ENCODE assay signal across 8 mouse cellular contexts in the genomic region with DNA sequence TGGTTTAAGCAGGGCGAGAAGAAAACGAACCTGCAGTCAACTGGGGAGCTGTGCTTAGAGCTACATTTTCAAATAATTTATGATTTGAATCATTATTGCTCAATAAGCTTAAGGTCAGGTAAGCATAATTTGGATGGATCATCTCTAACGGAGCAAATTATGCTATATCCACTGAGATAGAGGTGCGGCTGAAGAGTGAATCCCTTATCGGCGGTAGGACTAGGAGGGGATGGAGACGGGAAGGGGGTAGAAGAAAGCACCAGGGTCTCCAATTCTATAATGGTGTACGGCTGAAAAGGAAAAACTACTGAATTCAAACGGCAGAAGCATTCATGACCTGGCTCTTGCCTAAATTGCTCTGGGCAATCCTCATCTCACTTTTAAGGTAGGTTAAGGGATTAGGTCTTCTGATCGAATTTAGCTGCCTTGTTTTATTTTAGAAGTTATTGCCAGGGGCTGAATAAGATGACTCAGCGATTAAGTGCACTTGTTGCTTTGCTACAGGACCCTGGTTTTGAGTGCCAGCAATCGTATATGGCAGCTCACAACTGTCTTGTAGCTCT. TPM values are rescaled to one million over a fixed set of nuclear protein-coding genes. Genes with fewer than 3 reads are reported as not detected.
DNase-seq lines count a peak whose midpoint lies in the region; ATAC-seq and TF ChIP-seq lines count a peak whose summit lies in the region.

No protein-coding gene starts in this region.

- no peaks in the 10 kb centered on the region for H3K9me3 ChIP-seq in liver, embryonic 11.5 days (ENCODE audit: control insufficient read depth, low read length)
- no peaks in the 10 kb centered on the region for H3K9me3 ChIP-seq in stomach, postnatal 0 days (ENCODE audit: control insufficient read depth, low read length)

- peak overlapping the region; percentile 30; the same call in 1 of the 2 replicates for H3K27ac ChIP-seq in spleen, adult 2 months (ENCODE audit: insufficient read depth, low read length)
- H3K27ac ChIP-seq in liver, embryonic 11.5 days (ENCODE audit: low read depth, low read length), result peak overlapping the region; percentile 97
- peak overlapping the region; percentile 90 for H3K27ac ChIP-seq in stomach, postnatal 0 days (replicated peaks)

- no peak for TF ChIP-seq POLR2A in spleen, adult 2 months (IDR thresholded peaks at IDR 0.05; ENCODE audit: low read depth, low read length)

- ATAC-seq in liver, embryonic 11.5 days (replicated peaks; ENCODE audit: low FRiP score), result no peak
- ATAC-seq in stomach, postnatal 0 days (ENCODE audit: low FRiP score, low TSS enrichment), result no peak

- DNase-seq in adrenal gland, adult 2 months, result peak; percentile 28
- no peak for DNase-seq in adrenal gland, postnatal 4 days (ENCODE audit: low spot score in 2 of 2)
- DNase-seq in spleen, adult 2 months (ENCODE audit: low read depth in 1 of 2, low spot score in 2 of 2), result no peak
- no peak for DNase-seq in spleen, postnatal 4 days (ENCODE audit: low spot score in 2 of 2)
- no peak for DNase-seq in liver, embryonic 11.5 days (ENCODE audit: low spot score)
- DNase-seq in stomach, postnatal 0 days (ENCODE audit: low spot score), result no peak
- no peak for DNase-seq in thymus, postnatal 36 days
- DNase-seq in adrenal gland, postnatal 25 days, result no peak

- H3K36me3 ChIP-seq in spleen, adult 2 months (ENCODE audit: control insufficient read depth, insufficient read depth, low read length), result peaks cover 10% of the 10 kb centered on the region
- peaks cover 25% of the 10 kb centered on the region for H3K36me3 ChIP-seq in liver, embryonic 11.5 days (ENCODE audit: control insufficient read depth, insufficient read depth, low read length)
- H3K36me3 ChIP-seq in stomach, postnatal 0 days (ENCODE audit: control insufficient read depth, insufficient read depth, low read length), result peaks cover 18% of the 10 kb centered on the region

- H3K4me1 ChIP-seq in spleen, adult 2 months (ENCODE audit: control insufficient read depth, insufficient read depth, insufficient read length), result peaks cover 8% of the 10 kb centered on the region; the same call in 1 of the 2 replicates
- peaks cover 14% of the 10 kb centered on the region for H3K4me1 ChIP-seq in liver, embryonic 11.5 days (replicated peaks; ENCODE audit: control insufficient read depth, insufficient read depth, low read length)
- H3K4me1 ChIP-seq in stomach, postnatal 0 days (replicated peaks; ENCODE audit: control insufficient read depth, insufficient read depth), result no peaks in the 10 kb centered on the region

- TF ChIP-seq CTCF in spleen, adult 2 months (IDR thresholded peaks at IDR 0.05; ENCODE audit: extremely low read depth, insufficient read depth, insufficient read length, insufficient replicate concordance), result no peak
- TF ChIP-seq CTCF in stomach, postnatal 0 days (IDR thresholded peaks at IDR 0.05; ENCODE audit: low read depth), result no peak

- peak overlapping the region; percentile 78 for H3K4me3 ChIP-seq in spleen, adult 2 months (ENCODE audit: extremely low read depth, insufficient read depth, insufficient read length)
- peak overlapping the region; percentile 73 for H3K4me3 ChIP-seq in liver, embryonic 11.5 days (ENCODE audit: low read depth, low read length)
- peak overlapping the region; percentile 79 for H3K4me3 ChIP-seq in stomach, postnatal 0 days (ENCODE audit: low read depth, low read length)

- no peaks in the 10 kb centered on the region for H3K27me3 ChIP-seq in spleen, adult 2 months (ENCODE audit: control insufficient read depth, insufficient read depth, low read length)
- H3K27me3 ChIP-seq in liver, embryonic 11.5 days (replicated peaks; ENCODE audit: control insufficient read depth, insufficient read depth, low read length), result no peaks in the 10 kb centered on the region
- no peaks in the 10 kb centered on the region for H3K27me3 ChIP-seq in stomach, postnatal 0 days (ENCODE audit: control insufficient read depth, insufficient read depth, low read length)

- H3K9ac ChIP-seq in liver, embryonic 11.5 days (ENCODE audit: low read depth, low read length), result peak overlapping the region; percentile 95
- peak overlapping the region; percentile 61 for H3K9ac ChIP-seq in stomach, postnatal 0 days (ENCODE audit: low read length)

- WGBS in spleen, adult 2 months, result 3% methylated on average over 12 of the region's 12 CpGs
- WGBS in liver, embryonic 11.5 days, result 4% methylated on average over 12 of the region's 12 CpGs
- 4% methylated on average over 12 of the region's 12 CpGs for WGBS in stomach, postnatal 0 days

- TF ChIP-seq EP300 in stomach, postnatal 0 days (optimal IDR thresholded peaks at IDR 0.05), result no peak

- H3K4me2 ChIP-seq in liver, embryonic 11.5 days, result peak overlapping the region; percentile 96
- peak overlapping the region; percentile 79 for H3K4me2 ChIP-seq in stomach, postnatal 0 days (replicated peaks; ENCODE audit: low read depth)

RNA-seq across cellular contexts. Expression of gene Tnpo2, which starts 1.5 kb away (rescaled TPM):
- total RNA-seq in adrenal gland, adult 2 months (2021), result 100 to 1,000 TPM in 1 of 2 experiments, 10 to 100 TPM in 1; 68.3 to 101 TPM
- polyA plus RNA-seq in adrenal gland, adult 2 months (2012; rRNA removed), result 44.7 and 54.1 TPM in 2 replicates
- total RNA-seq in adrenal gland, postnatal 4 days (2021), result 10 to 100 TPM; 70.8 to 86.8 TPM
- polyA plus RNA-seq in spleen, adult 2 months (2012; rRNA removed), result 40.0 and 47.5 TPM in 2 replicates
- polyA plus RNA-seq in liver, embryonic 11.5 days (2014; fragmentation: Nextera tagmentation; extraction: Ambion mirVana), result 17.7 and 19.3 TPM in 2 replicates
- polyA plus RNA-seq in stomach, postnatal 0 days (2015; fragmentation: Nextera tagmentation; extraction: Ambion mirVana), result 12.5 and 15.4 TPM in 2 replicates
- 71.1 and 78.3 TPM in 2 replicates for total RNA-seq in adrenal gland, postnatal 25 days (2021)

RNA-seq across cellular contexts. Expression of gene Trir, which starts 8.6 kb away (rescaled TPM):
- 100 to 1,000 TPM; 160 to 184 TPM for total RNA-seq in adrenal gland, adult 2 months (2021)
- polyA plus RNA-seq in adrenal gland, adult 2 months (2012; rRNA removed), result 64.2 and 67.6 TPM in 2 replicates
- 100 to 1,000 TPM; 179 to 188 TPM for total RNA-seq in adrenal gland, postnatal 4 days (2021)
- 87.8 and 137 TPM in 2 replicates for polyA plus RNA-seq in spleen, adult 2 months (2012; rRNA removed)
- polyA plus RNA-seq in liver, embryonic 11.5 days (2014; fragmentation: Nextera tagmentation; extraction: Ambion mirVana), result 126 and 138 TPM in 2 replicates
- 94.4 and 95.1 TPM in 2 replicates for polyA plus RNA-seq in stomach, postnatal 0 days (2015; fragmentation: Nextera tagmentation; extraction: Ambion mirVana)
- total RNA-seq in adrenal gland, postnatal 25 days (2021), result 152 and 164 TPM in 2 replicates

RNA-seq across cellular contexts. Expression of gene Asna1, which starts 10.2 kb away (rescaled TPM):
- total RNA-seq in adrenal gland, adult 2 months (2021), result 100 to 1,000 TPM; 106 TPM
- polyA plus RNA-seq in adrenal gland, adult 2 months (2012; rRNA removed), result 89.4 and 104 TPM in 2 replicates
- total RNA-seq in adrenal gland, postnatal 4 days (2021), result 10 to 100 TPM; 77.7 to 83.2 TPM
- polyA plus RNA-seq in spleen, adult 2 months (2012; rRNA removed), result 71.6 and 72.0 TPM in 2 replicates
- polyA plus RNA-seq in liver, embryonic 11.5 days (2014; fragmentation: Nextera tagmentation; extraction: Ambion mirVana), result 100 and 103 TPM in 2 replicates
- polyA plus RNA-seq in stomach, postnatal 0 days (2015; fragmentation: Nextera tagmentation; extraction: Ambion mirVana), result 68.0 and 71.8 TPM in 2 replicates
- total RNA-seq in adrenal gland, postnatal 25 days (2021), result 95.0 and 105 TPM in 2 replicates

RNA-seq across cellular contexts. Expression of gene Best2, which starts 20.9 kb away (rescaled TPM):
- not detected for total RNA-seq in adrenal gland, adult 2 months (2021)
- 0.18 TPM in 1 of 2 replicates, not detected in the other for polyA plus RNA-seq in adrenal gland, adult 2 months (2012; rRNA removed)
- not detected for total RNA-seq in adrenal gland, postnatal 4 days (2021)
- polyA plus RNA-seq in spleen, adult 2 months (2012; rRNA removed), result not detected in 2 replicates
- polyA plus RNA-seq in liver, embryonic 11.5 days (2014; fragmentation: Nextera tagmentation; extraction: Ambion mirVana), result 0.13 TPM in 1 of 2 replicates, not detected in the other
- 0.06 and 0.16 TPM in 2 replicates for polyA plus RNA-seq in stomach, postnatal 0 days (2015; fragmentation: Nextera tagmentation; extraction: Ambion mirVana)
- total RNA-seq in adrenal gland, postnatal 25 days (2021), result not detected in 2 replicates

RNA-seq across cellular contexts. Expression of gene Fbxw9, which starts 24.6 kb away (rescaled TPM):
- total RNA-seq in adrenal gland, adult 2 months (2021), result 10 to 100 TPM; 12.3 to 13.5 TPM
- polyA plus RNA-seq in adrenal gland, adult 2 months (2012; rRNA removed), result 55.8 and 56.2 TPM in 2 replicates
- total RNA-seq in adrenal gland, postnatal 4 days (2021), result 10 to 100 TPM; 36.5 to 39.8 TPM
- 18.8 and 22.5 TPM in 2 replicates for polyA plus RNA-seq in spleen, adult 2 months (2012; rRNA removed)
- 15.5 and 17.4 TPM in 2 replicates for polyA plus RNA-seq in liver, embryonic 11.5 days (2014; fragmentation: Nextera tagmentation; extraction: Ambion mirVana)
- polyA plus RNA-seq in stomach, postnatal 0 days (2015; fragmentation: Nextera tagmentation; extraction: Ambion mirVana), result 25.7 and 28.4 TPM in 2 replicates
- total RNA-seq in adrenal gland, postnatal 25 days (2021), result 17.7 and 21.7 TPM in 2 replicates

Comparison
In these comparisons a context has a peak if more than half of its experiments do, and no peak if none do; other contexts are left out.
1. H3K27ac ChIP-seq: peak in every context shown above with its lines; median percentile 97 in liver, embryonic 11.5 days; 90 in stomach, postnatal 0 days; 30 in spleen, adult 2 months.